Mouse (Mus musculus) liver, embryonic 13.5 days (tissue): ENCODE results near the gene Egfl7. TPM values are rescaled to one million over a fixed set of nuclear protein-coding genes. Genes with fewer than 3 reads are reported as not detected.

Source experiments
- ATAC-seq: fragments of 200-750 bp; cut with Nextera tagmentation; 2 replicates; pipeline ENCODE4 v1.8.0; 2017; ENCODE audit warnings: low read depth, mild to moderate bottlenecking, moderate number of reproducible peaks, moderate library complexity
- DNase-seq: peaks from one replicate; pipeline ENCODE4 v3.0.0; 2022
- H3K27ac ChIP-seq: fragments of 300-500 bp; sonication (generic); 2 replicates; pipeline ENCODE4 v1.5.1; 2015; ENCODE audit warnings: moderate library complexity, mild to moderate bottlenecking, inconsistent platforms
- H3K27me3 ChIP-seq: fragments of 300-500 bp; sonication (generic); 2 replicates; pipeline ENCODE4 v1.6.1; 2015; ENCODE audit warnings: mild to moderate bottlenecking, inconsistent platforms
- H3K36me3 ChIP-seq: fragments of 300-500 bp; sonication (generic); 2 replicates; pipeline ENCODE4 v1.6.1; 2015; ENCODE audit warnings: mild to moderate bottlenecking, inconsistent platforms
- H3K4me1 ChIP-seq: fragments of 300-500 bp; sonication (generic); replicated peaks from 2 replicates; pipeline ENCODE4 v1.6.1; 2015; ENCODE audit warnings: inconsistent platforms
- H3K4me2 ChIP-seq: fragments of 300-500 bp; sonication (generic); 2 replicates; pipeline ENCODE4 v1.6.1; 2015; ENCODE audit warnings: inconsistent platforms, mild to moderate bottlenecking, moderate library complexity
- H3K4me3 ChIP-seq: fragments of 300-500 bp; sonication (generic); replicated peaks from 2 replicates; pipeline ENCODE4 v1.5.1; 2015; ENCODE audit warnings: mild to moderate bottlenecking, inconsistent platforms
- H3K9ac ChIP-seq: fragments of 300-500 bp; sonication (generic); 2 replicates; pipeline ENCODE4 v1.6.1; 2015; ENCODE audit warnings: mild to moderate bottlenecking, inconsistent platforms
- H3K9me3 ChIP-seq: fragments of 300-500 bp; sonication (generic); replicated peaks from 2 replicates; pipeline ENCODE4 v1.6.1; 2016; ENCODE audit warnings: inconsistent platforms
- WGBS: fragments of 180-500 bp; shearing (Covaris S2); methylation state at CpG from one replicate; pipeline ENCODE4 v1.1.7; 2015; ENCODE audit not compliant: insufficient replicate concordance; 5-methylcytosine and 5-hydroxymethylcytosine counted together
- polyA plus RNA-seq: library from polyadenylated mRNA; unstranded; fragments of >200 nt; fragmentation: Nextera tagmentation; extraction: Ambion mirVana; gene quantifications from 2 replicates; pipeline ENCODE4 v1.2.1, GENCODE M21; 2015

Gene Egfl7
- polyA plus RNA-seq, 1 experiment from 2014 or later, result 79.4 TPM

DNA sequence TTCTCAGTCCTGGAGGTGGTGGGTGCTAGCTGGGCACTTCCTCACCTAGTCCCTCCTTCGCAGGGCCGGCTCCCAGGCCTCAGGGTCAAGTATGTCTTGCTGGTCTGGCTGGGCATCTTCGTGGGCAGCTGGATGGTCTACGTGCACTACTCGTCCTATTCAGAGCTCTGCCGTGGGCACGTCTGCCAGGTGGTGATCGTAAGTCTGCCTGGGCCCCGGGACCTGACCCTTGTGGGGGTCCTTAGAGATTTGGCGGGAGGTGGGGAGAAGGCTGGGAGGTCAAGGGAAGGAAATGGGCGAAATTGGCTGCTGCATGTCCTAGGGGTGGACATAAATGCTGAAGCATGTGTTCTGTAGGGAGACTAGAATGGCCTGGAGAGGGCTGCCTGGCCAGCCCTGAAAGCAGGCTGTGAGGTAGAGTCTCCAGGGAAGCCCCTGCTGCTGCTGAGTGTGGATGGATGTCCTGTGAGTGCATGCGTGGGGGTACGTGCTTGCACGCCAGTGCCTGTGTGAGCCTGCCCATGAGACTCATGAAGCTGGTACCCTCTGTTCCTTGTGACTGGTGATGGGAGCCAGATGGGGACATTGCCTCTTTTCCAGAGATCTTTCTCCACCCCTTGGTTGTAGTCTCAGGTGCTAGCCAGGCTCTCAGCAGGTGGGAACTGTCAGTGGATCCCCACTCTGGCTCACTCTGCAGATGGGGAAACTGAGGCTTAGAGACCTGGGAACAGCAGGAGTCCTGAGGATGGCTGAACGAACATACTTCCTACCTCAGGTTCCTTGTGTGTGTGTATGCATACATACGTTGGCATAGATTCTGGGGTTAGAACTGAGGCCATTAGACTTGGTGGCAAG is 53.0 kb downstream of the Egfl7 start:
- DNase-seq, result no peak
- 76% methylated on average over 16 of the region's 16 CpGs for WGBS
- ATAC-seq, result no peak
- H3K4me2 ChIP-seq, result no peak overlapping the region
- H3K27me3 ChIP-seq, result peaks cover 23% of the 10 kb centered on the region
- H3K36me3 ChIP-seq, result peaks cover 37% of the 10 kb centered on the region
- no peak overlapping the region for H3K4me3 ChIP-seq
- H3K9ac ChIP-seq, result no peak overlapping the region; the same call in 1 of the 2 replicates
- no peaks in the 10 kb centered on the region for H3K9me3 ChIP-seq
- H3K27ac ChIP-seq, result no peak overlapping the region
- peaks cover 20% of the 10 kb centered on the region for H3K4me1 ChIP-seq

DNA sequence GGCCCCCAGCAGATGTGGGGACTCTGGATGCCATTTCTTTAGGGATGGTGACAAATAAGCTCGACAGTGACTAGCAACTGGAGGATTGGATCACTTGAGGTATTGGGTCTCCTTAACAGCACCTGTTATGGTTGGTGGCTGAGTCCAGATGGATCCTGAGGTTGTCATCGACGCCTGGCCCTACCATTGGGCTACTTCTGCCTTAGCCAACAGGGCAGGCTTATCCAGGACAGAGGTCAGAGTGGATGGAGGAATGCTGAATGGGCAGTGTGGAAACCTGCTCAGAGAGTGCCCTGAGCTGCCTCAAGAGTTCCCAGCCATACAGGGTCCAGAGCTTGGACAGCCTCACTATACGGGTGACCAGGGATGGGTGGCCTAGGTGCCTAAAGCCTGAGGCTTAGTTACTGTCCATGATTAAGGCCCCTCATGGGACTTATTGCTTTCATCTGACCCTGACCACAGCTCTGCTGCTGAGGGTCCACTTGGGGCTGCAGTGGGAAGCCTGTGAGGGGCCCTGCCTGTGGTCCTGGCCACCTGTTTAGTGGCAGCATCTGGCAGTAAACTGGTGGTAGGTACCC is 54.2 kb downstream of the Egfl7 start:
- H3K9ac ChIP-seq, result no peak overlapping the region
- peaks cover 10% of the 10 kb centered on the region for H3K27me3 ChIP-seq
- H3K27ac ChIP-seq, result no peak overlapping the region
- WGBS, result 55% methylated on average over 4 of the region's 4 CpGs
- DNase-seq (no peak), ATAC-seq (peak; percentile 8; the same call in 1 of the 2 replicates)
- peaks cover 50% of the 10 kb centered on the region for H3K36me3 ChIP-seq
- no peaks in the 10 kb centered on the region for H3K9me3 ChIP-seq
- H3K4me1 ChIP-seq, result peaks cover 25% of the 10 kb centered on the region
- no peak overlapping the region for H3K4me3 ChIP-seq
- no peak overlapping the region for H3K4me2 ChIP-seq

DNA sequence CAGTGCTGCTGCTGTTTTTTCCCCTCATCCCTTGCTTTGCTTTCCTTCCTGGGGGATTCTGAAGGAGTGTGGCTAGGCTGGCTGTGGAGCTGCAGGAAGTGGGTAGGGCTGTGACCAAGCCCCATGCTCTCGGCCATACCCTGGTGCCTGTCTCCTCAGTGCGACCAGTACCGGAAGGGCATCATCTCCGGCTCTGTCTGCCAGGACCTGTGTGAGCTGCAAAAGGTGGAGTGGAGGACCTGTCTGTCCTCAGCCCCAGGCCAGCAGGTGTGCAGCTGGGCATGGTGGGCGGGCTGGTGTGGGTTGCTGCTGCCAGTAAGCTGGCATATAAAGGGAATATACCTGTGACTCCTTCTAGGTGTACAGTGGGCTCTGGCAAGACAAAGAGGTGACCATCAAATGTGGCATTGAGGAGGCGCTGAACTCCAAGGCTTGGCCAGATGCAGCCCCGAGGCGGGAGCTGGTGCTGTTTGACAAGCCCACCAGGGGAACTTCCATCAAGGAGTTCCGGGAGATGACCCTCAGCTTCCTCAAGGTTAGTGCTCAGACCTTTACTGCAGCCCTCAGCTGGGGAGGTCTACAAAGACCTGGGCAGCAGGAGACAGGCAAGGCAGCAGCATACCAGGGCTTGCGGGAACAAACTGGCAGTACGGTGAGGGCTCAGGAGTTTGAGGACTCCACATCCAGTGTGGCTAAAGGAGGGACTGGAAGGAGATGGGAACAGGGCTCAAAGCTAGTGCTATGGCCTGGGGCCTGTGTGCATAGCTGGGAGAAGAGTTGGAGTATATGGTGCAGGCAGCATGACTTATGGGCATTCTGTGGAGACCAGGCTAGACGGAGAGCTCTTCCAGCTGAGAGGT is 55.0 kb downstream of the Egfl7 start:
- Histone ChIP-seq H3K36me3 (peaks cover 51% of the 10 kb centered on the region), H3K9ac (no peak overlapping the region), H3K27ac (no peak overlapping the region), H3K27me3 (0 out of 2 replicates have a peak, but pooled peaks cover 2% of the 10 kb centered on the region), H3K9me3 (no peaks in the 10 kb centered on the region), H3K4me3 (no peak overlapping the region), H3K4me2 (no peak overlapping the region), H3K4me1 (peaks cover 30% of the 10 kb centered on the region)
- DNase-seq (no peak), ATAC-seq (no peak; the same call in 1 of the 2 replicates)
- WGBS, result 35% methylated on average over 12 of the region's 12 CpGs

DNA sequence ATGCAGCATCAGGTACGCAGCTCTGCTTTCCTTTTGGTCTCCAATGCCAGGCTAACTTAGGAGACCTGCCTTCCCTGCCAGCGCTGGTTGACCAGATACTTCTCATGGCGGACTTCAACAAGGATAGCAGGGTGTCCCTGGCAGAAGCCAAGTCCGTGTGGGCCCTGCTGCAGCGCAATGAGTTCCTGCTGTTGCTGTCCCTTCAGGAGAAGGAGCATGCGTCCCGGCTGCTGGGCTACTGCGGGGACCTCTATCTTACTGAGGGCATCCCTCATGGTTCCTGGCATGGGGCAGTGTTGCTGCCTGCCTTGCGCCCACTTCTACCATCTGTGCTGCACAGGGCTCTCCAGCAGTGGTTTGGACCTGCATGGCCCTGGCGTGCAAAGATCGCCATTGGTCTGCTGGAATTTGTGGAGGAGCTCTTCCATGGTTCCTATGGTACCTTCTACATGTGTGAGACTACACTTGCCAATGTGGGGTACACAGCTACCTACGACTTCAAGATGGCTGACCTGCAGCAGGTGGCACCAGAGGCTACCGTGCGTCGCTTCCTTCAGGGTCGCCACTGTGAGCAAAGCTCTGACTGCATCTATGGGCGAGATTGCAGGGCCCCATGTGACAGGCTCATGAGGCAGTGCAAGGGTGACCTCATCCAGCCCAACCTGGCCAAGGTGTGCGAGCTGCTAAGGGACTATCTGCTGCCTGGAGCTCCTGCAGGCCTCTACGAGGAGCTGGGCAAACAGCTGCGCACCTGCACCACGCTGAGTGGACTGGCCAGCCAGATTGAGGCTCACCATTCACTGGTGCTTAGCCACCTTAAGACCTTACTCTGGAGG is 55.9 kb downstream of the Egfl7 start:
- Histone ChIP-seq H3K36me3 (peaks cover 51% of the 10 kb centered on the region), H3K27me3 (no peaks in the 10 kb centered on the region), H3K9me3 (no peaks in the 10 kb centered on the region), H3K4me1 (peaks cover 35% of the 10 kb centered on the region), H3K4me2 (no peak overlapping the region), H3K9ac (no peak overlapping the region), H3K4me3 (no peak overlapping the region), H3K27ac (0 out of 2 replicates have a peak overlapping the region, but pooled peaks have one; percentile 0)
- no peak for DNase-seq
- ATAC-seq, result peak; percentile 25
- 55% methylated on average over 21 of the region's 21 CpGs for WGBS

DNA sequence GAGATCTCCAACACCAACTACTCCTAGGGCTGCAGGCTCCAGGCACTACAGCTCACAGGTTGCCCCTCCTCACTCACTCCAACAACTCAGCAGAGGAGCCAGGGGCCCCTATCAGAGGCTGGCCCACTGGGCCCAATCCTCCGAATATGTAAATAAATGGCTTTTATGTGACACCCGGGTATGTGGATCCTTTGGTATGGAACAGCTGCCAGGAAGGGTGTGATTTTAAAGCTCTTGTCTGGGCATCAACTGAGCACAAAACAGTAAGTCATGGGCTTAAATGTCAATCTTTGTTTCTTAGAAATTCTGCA is 56.5 kb downstream of the Egfl7 start:
- ATAC-seq, result no peak; the same call in 1 of the 2 replicates
- H3K4me2 ChIP-seq, result no peak overlapping the region

DNA sequence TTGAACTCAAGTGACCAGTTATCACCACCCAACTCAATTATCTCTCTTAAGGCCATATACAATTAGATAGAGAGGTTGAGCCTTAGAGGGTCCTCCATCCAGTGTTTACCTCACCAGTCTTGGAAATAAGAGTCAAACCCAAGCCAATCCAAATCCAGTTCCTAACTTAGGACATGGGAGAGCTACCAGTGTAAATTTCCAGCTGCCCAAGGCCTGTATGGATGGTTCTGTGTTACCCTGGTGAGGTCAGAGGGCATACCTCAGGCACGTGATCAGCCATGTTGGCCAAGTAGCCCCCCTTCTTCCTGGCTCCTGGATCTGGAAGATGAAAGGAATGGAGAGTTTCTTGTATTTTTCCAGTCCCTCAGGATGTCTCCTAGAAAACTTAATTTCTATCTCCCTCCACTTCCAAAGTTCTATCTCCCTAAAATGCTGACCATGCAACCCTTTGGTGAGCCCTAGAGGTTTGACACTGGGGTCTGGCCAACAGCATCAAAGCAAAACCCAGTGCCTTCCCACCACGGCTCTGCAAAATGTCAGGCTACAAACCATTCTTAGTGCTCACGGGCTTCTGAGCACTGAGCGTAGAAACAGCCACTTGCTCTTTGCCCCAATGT is 57.6 kb downstream of the Egfl7 start:
- ATAC-seq, result no peak
- H3K4me3 ChIP-seq, result peak overlapping the region; percentile 78; the same call in 1 of the 2 replicates

More for the DNA sequence above, 56.5 kb downstream of the Egfl7 start:
- DNase-seq, result no peak
- no peak overlapping the region for H3K4me3 ChIP-seq
- peaks cover 41% of the 10 kb centered on the region for H3K4me1 ChIP-seq
- 31% methylated on average over 2 of the region's 2 CpGs for WGBS
- H3K27me3 ChIP-seq, result no peaks in the 10 kb centered on the region
- H3K27ac ChIP-seq, result 0 out of 2 replicates have a peak overlapping the region, but pooled peaks have one; percentile 0
- H3K36me3 ChIP-seq, result peaks cover 51% of the 10 kb centered on the region
- no peaks in the 10 kb centered on the region for H3K9me3 ChIP-seq
- H3K9ac ChIP-seq, result no peak overlapping the region

DNA sequence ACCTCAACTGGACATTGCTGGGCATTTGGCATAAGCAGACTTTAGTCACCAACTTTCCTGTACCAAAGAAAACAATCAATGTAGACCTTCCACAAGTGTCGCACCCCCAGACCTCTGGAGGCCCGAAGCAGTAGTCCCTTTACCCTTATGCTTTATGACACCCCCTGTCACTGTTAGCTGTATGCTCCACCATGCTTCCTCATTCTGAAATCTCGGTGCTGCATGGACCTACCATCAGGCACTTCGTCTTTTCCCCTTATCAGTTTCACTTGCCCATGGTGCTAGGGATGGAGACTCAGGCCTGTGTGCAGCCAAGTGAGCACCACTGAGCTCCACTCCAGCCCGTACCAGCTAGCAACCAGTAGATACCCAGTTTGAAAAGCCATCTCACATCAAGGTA is 58.2 kb downstream of the Egfl7 start:
- no peaks in the 10 kb centered on the region for H3K27me3 ChIP-seq
- no peaks in the 10 kb centered on the region for H3K9me3 ChIP-seq
- peak overlapping the region; percentile 78 for H3K4me3 ChIP-seq
- no peak for ATAC-seq
- peak overlapping the region; percentile 86 for H3K9ac ChIP-seq
- peak overlapping the region; percentile 81 for H3K27ac ChIP-seq
- DNase-seq, result no peak
- peaks cover 45% of the 10 kb centered on the region for H3K4me1 ChIP-seq
- WGBS, result 46% methylated on average over 5 of the region's 5 CpGs
- H3K4me2 ChIP-seq, result peak overlapping the region; percentile 75
- H3K36me3 ChIP-seq, result peaks cover 51% of the 10 kb centered on the region

More for the DNA sequence above, 57.6 kb downstream of the Egfl7 start:
- no peak for DNase-seq
- 79% methylated on average over 4 of the region's 4 CpGs for WGBS
- Histone ChIP-seq H3K9ac (peak overlapping the region; percentile 86; the same call in 1 of the 2 replicates), H3K36me3 (peaks cover 51% of the 10 kb centered on the region), H3K9me3 (no peaks in the 10 kb centered on the region), H3K4me1 (peaks cover 45% of the 10 kb centered on the region), H3K27me3 (no peaks in the 10 kb centered on the region), H3K4me2 (peak overlapping the region; percentile 75), H3K27ac (0 out of 2 replicates have a peak overlapping the region, but pooled peaks have one; percentile 15)

DNA sequence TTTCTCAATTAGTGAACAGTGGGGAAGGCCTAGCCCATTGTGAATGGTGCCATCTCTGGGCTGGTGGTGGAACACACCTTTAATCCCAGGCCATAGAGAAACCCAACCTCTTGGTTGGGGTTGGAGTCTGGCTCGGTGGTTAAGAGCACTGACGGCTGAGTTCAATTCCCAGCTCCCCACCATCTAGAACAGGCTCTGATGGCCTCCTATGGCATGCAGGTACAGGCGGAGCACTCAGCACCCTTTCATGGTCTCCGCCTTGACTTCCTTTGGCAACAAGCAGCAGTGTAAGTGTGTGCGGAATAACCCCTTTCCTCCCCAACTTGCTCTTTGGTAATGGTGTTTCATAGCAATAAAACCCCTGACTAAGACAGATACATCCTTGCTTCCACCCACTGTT is 58.8 kb downstream of the Egfl7 start:
- Histone ChIP-seq H3K4me2 (peak overlapping the region; percentile 75), H3K27ac (peak overlapping the region; percentile 81), H3K9me3 (no peaks in the 10 kb centered on the region), H3K4me1 (peaks cover 45% of the 10 kb centered on the region), H3K36me3 (peaks cover 51% of the 10 kb centered on the region), H3K9ac (peak overlapping the region; percentile 86), H3K4me3 (peak overlapping the region; percentile 78), H3K27me3 (no peaks in the 10 kb centered on the region)
- no peak for DNase-seq
- 40% methylated on average over 5 of the region's 5 CpGs for WGBS
- ATAC-seq, result no peak

DNA sequence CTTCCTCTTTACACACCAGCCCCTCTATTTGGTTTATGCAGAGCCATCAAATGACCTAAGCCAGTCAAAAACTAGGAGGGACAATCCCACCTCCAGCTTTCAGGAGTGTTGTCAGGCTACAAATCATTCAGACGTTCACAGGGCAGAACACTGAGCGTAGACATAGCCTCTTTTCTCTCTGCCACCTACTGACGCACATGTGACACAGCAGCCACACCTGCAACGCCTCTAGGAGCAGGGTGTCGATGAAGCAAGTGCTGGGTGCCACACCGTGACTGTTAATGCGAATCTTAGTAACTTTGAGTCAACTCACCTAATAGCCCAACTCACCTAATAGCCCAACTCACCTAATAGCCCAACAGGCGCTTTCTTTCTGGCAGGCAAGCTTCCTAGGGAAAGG is 59.3 kb downstream of the Egfl7 start:
- ATAC-seq, result peak; percentile 49
- Histone ChIP-seq H3K36me3 (peaks cover 50% of the 10 kb centered on the region), H3K9me3 (no peaks in the 10 kb centered on the region), H3K4me2 (peak overlapping the region; percentile 75), H3K9ac (peak overlapping the region; percentile 86), H3K4me3 (peak overlapping the region; percentile 78), H3K27ac (peak overlapping the region; percentile 81), H3K27me3 (no peaks in the 10 kb centered on the region), H3K4me1 (peaks cover 45% of the 10 kb centered on the region)
- peak; percentile 46 for DNase-seq
- WGBS, result 1% methylated on average over 8 of the region's 8 CpGs
